Mouse (Mus musculus) leukemia stem cell, adult 10-12 weeks (primary cell): ENCODE results near the gene Mrpl53. TPM values are rescaled to one million over a fixed set of nuclear protein-coding genes. Genes with fewer than 3 reads are reported as not detected.

Experiments used
- polyA plus RNA-seq: library from polyadenylated mRNA; stranded (reverse); fragments of >175 nt; gene quantifications from 2 replicates; pipeline ENCODE4 v1.2.3, GENCODE M21; 2012; ENCODE audit warnings: low replicate concordance

Mrpl53 gene
- polyA plus RNA-seq = 27.5 and 42.2 TPM in 2 replicates

DNA sequence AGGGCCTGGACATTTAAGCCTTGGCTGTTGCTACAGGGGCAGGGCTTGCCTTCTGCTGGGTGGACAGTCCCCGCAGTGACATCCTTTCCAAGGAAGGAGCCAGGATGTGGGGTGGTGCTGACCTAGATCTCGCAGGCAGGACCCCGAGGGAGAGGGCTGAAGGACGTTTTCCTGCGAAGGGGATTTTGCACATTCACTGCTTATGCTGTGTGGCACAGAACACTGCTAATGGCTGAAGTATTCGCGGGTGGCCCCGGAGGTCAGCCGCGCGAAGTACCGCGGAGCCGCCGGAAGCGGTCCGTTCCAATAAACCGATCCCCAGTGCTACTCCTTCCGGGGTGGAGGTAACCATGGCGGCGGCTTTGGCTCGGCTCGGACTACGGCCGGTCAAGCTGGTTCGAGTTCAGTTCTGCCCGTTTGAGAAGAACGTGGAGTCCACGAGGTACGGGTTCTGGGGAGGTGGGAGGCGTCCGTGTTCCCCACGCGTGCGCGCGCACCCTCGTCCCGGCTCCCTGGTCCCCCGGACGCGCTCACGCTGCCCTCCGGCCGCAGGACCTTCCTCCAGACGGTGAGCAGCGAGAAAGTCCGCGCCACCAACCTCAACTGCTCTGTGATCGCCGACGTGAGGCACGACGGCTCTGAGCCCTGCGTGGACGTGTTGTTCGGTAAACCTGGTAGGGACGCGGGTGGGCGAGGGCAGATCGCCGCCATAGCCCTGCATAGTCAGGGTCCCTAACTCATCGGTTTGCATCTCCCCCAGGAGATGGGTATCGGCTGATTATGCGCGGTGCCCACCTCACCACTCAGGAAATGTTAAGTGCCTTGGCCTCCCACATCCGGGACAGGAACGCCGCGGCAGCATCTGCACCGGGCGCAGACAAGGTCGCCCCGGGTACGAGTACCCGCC, at the start of gene Mrpl53:
Gene Mrpl53 (plus strand): TSS at position 279 of the 907 bp plus-strand sequence.

DNA sequence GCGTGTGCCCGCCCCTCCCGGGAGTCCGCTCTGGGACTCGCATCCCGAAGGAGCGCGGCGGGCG, 38.8 kb upstream of the Mrpl53 start, which contains the start of gene Tlx2:
Gene Tlx2 (minus strand): TSS at position 47 of the 64 bp plus-strand sequence.

DNA sequence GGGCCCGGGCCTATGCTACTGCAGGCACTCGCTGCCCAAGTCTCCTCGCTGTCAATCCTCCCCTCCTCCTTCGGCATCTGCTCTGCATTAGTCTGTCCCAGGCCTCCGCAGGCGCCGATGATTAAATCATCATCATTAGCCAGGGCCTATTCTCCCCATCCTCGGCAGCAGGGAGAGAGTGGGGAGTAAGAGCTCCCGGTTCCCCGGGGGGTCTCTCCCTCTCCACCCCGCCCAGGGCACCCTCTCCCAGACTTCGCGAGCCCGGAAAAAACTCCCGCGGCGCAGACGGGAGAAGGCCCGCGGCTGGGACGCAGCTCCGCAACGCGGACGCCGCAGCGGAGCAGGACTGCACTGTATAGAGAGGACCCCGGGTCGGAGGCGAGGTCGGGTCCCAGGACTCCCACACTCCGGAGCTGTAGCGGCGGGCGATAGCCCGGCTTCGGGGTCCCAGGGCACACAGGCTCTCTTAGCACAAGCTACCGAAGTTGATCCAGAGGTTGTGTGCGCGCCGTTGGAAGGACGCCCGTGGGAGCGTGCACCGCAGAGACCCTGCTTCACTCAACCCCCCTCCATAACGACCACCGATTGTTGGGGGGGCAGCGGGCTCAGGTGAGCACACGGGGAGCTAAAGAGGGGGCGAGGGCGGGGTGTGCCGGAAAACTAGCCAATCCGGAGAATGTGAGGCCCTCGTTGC, 31.1 kb upstream of the Mrpl53 start, which contains the start of gene Pcgf1:
Gene Pcgf1 (plus strand): TSS at position 240 of the 694 bp plus-strand sequence.

DNA sequence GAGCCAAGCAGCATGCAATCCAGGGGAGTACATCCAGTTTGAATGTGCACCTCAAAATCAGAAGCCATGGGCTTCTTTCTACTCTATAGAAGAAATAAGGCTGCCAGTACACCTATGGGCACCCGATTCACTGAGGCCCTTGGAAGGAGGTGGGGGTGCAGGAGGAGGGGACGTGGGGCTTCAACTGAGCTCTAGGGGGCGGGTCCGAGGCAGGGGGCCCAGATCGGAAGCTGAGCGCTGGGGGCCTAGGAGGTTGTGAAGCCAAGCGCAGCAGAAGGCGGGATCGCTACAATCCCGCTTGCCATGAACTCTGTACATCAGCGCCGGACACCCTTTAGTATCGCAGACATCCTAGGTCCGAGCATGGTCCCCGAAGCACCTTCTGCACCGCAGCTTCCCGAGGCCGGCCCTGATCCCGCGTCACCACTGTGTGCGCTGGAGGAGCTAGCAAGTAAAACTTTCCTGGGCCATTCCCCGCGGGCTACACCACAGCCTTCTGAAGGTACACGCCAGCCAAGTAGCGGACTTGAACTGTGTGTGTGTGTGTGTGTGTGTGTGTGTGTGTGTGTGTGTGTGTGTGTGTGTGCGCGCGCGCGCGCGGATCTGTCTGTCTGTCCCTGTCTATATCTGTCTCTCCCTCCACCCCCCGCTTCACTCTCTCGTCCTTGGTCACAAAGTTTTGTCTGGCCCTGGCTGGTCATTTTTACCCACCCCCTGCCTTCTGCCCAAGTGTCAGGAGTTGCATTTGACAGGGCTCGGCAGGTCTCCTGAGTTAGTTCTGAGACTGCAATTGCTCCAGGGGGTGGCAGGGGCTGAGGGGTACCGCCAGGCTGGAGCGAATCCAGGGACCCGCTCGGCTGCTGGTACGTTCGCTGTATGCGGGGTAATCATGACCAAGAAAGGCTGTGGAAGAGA, 22.5 kb upstream of the Mrpl53 start, which contains the start of gene Lbx2:
Gene Lbx2 (plus strand): TSS at position 247 of the 915 bp plus-strand sequence.

DNA sequence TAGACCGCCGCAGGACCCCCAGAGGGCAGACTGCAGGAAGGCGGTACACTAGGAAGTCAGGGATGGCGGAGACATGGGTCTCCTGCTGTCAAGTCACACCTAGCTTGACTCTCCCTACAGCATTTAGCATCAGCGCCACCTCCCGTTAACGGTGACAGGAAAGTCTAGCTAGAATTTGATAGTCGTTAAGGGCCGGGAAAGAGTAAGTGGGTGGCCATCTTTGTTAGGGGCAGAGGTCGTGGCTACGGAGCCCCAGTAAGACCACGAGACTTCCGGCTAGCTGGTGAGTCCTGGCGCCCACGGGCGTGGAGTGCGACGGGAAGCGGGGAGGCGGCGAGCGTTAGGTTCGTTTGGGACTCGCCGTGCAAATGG, 7.5 kb upstream of the Mrpl53 start, which contains the start of the genes Ccdc142 and Gm42688:
Gene Ccdc142 (plus strand): TSS at position 286 of the 372 bp plus-strand sequence.
Gene Gm42688 (plus strand): TSS at position 302 of the 372 bp plus-strand sequence.

DNA sequence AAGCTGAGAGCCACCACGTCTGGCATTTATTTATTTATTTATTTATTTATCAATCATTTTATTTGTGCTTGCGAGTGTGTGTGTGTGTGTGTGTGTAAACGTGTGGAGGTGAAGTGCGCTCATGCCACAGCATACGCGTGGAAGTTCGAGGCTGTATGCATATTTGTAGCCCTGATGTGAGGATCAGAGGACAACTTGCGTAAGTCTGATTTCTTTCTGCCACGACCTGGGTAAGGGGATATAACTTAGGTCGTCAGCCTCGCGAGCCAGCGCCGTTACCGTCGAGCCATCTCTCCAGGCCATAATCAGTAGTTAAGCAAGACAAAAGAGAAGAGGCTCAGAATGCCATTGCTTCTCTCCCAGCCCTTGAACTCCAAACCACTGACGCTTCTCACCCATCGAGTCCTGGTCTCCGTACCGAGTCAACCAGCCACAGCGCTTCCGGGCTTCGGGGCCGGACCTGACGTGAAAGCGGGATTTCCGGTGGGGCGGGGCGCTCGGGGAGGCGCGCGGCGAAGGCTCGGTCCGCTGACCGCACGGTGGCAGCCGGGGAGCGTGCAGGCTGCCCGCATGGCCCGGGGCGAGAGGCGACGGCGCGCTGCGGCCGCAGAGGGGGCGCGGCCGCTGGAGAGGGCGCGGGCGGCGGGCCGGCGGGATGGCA, 6.3 kb downstream of the Mrpl53 start, which contains the start of gene Mogs:
Gene Mogs (plus strand): TSS at position 486 of the 661 bp plus-strand sequence.

DNA sequence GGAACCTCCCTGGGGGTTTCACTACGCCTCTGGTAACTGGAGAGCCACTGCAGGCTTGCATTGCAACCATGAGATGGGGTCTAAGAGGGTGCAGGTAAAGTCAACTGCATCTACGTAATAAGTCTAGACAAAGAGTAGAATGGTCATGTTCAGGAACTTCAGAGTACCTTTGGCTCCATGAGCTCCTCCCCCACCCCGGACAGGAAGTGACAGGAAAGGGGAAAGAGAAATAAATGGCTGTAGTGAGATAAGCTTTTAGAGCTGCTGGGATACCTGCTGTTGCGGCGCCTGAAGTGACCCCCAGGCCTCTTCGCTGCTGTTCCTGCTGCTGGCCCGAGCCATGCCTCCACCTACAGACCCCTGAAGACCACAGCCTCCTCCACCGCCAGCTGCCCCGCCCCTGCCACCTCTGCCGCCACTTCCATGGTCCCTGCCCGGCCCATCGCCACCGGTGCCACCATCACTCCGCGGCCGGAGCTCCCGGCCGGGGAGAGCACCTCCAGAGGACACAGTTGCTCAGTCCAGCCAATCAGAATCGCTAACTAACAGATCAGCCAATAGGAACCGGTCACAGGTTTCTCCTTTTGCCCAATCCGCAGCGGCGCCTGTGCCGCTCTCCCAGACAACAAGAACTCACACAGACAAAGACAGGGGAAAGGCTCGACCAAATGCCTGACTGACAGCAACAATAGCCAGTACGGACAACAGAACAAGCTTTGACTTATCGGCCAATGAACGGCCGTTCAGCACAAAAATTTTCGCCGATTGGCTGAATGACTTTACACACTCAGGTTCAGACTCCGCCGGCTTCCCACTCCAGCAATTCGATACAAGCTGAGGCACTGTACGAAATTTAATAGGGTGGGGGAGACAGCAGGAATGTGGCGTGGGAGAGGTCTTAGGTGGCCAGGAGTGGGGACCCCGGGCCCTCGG, 12.4 kb downstream of the Mrpl53 start, which contains the start of gene Wbp1:
Gene Wbp1 (minus strand): TSS at position 630 of the 933 bp plus-strand sequence.

DNA sequence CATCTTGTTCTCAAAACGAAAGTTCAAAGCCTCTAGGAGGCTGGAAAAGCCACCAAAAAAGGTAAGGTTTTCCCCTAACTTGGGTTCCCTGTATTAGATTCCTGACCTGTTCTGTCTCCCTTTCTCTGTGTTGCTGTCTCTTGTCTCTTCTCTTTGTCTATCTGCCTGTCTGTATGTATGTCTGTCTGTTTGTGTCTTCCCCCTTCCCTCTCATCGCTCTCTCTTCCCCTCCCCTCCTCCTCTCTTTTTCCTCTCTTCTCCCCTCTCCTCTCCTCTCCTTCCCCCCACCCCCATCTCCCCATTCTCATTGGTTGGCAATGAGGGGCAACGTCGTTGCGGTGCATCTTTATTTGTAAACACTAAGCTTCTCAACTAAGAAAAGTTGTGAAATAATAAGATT, 16.5 kb downstream of the Mrpl53 start, which contains the start of gene Ino80b:
Gene Ino80b (minus strand): TSS at position 101 of the 400 bp plus-strand sequence.

DNA sequence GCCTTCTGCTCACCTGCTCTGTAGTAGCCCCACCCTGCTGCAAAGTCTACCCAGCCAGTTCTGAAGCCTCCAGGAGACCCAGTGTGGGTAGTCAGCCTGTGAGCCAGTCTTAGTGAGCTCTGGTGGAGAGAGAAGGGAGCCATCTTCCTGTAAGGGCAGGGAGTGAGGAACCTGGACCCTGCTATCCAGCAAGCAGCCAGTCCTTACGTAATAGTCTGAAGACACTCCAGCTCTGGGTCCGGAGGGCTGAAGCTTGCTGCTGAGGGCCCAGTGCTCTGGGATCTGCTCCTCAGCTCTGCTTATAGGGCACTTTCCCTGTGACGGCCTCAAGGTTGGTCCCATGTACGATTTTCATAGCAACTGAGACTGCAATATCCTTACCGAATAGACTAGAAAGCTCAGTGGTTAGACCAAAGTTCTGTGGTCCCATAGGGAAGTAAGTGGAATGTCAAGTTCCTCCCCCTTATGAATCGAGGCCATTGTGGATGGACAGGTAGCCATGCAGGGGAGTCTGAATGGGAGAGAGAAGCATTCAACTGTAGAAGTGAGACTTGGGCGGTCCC, 26.2 kb downstream of the Mrpl53 start, which contains the start of gene Rtkn:
Gene Rtkn (plus strand): TSS at position 513 of the 563 bp plus-strand sequence.

DNA sequence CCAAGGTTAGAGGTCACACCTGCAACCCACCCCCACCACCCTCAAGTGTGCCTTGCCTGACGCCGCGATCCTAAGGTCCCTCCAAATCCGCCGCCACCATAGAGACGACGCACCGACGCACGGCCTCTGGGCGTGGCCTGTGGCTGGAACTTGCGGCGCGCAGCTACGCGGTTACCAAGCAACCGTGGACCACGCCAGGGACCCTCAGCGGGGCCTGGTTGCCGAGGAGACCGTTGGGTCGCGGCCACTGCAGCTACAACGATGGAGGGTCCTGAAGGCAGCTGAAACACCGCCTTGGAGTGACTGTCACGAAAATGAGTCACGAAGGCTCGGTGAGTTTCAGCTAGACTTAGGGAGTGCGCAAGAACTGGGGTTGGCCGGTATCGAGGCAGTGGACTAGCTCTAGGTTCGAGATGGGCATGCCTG, 47.4 kb downstream of the Mrpl53 start, which contains the start of the genes Wdr54 and 1700003E16Rik:
Gene Wdr54 (minus strand): TSS at position 139 of the 426 bp plus-strand sequence.
Gene 1700003E16Rik (plus strand): TSS at position 146 of the 426 bp plus-strand sequence.

Other genes starting within 250 kb of the Mrpl53 start
- 0.32 and 0.74 TPM in 2 replicates for gene Sema4f, start 169.3 kb upstream of the Mrpl53 start, polyA plus RNA-seq
- gene M1ap, start 162.1 kb upstream of the Mrpl53 start, polyA plus RNA-seq = 3.3 and 20.7 TPM in 2 replicates
- 104 and 126 TPM in 2 replicates for gene Dok1, start 75.6 kb upstream of the Mrpl53 start, polyA plus RNA-seq
- 0.38 and 0.65 TPM in 2 replicates for gene Loxl3, start 74.9 kb upstream of the Mrpl53 start, polyA plus RNA-seq
- 2,900 and 3,028 TPM in 2 replicates for gene Aup1, start 54.5 kb upstream of the Mrpl53 start, polyA plus RNA-seq
- gene Htra2, start 53.8 kb upstream of the Mrpl53 start, polyA plus RNA-seq = 109 and 120 TPM in 2 replicates
- 0.99 and 1.8 TPM in 2 replicates for gene Dqx1, start 51.2 kb upstream of the Mrpl53 start, polyA plus RNA-seq
- 0.15 TPM in 1 of 2 replicates, not detected in the other for gene Tlx2, start 38.7 kb upstream of the Mrpl53 start, polyA plus RNA-seq
- 15.7 and 19.3 TPM in 2 replicates for gene Pcgf1, start 31.2 kb upstream of the Mrpl53 start, polyA plus RNA-seq
- 0.77 TPM in 1 of 2 replicates, not detected in the other for gene Lbx2, start 22.7 kb upstream of the Mrpl53 start, polyA plus RNA-seq
- gene Ccdc142, start 7.4 kb upstream of the Mrpl53 start, polyA plus RNA-seq = 5.3 and 13.7 TPM in 2 replicates
- 5.9 and 8.9 TPM in 2 replicates for gene Gm42688, start 7.4 kb upstream of the Mrpl53 start, polyA plus RNA-seq
- 479 and 532 TPM in 2 replicates for gene Mogs, start 6.5 kb downstream of the Mrpl53 start, polyA plus RNA-seq
- gene Wbp1, start 12.5 kb downstream of the Mrpl53 start, polyA plus RNA-seq = 40.1 and 107 TPM in 2 replicates
- 180 and 401 TPM in 2 replicates for gene Ino80b, start 16.4 kb downstream of the Mrpl53 start, polyA plus RNA-seq
- gene Rtkn, start 26.4 kb downstream of the Mrpl53 start, polyA plus RNA-seq = 1.6 and 2.5 TPM in 2 replicates
- 0.56 TPM in 1 of 2 replicates, not detected in the other for gene Wdr54, start 47.4 kb downstream of the Mrpl53 start, polyA plus RNA-seq
- 0.08 TPM in 1 of 2 replicates, not detected in the other for gene 1700003E16Rik, start 47.4 kb downstream of the Mrpl53 start, polyA plus RNA-seq
- gene Dctn1, start 56.9 kb downstream of the Mrpl53 start, polyA plus RNA-seq = 545 and 1,010 TPM in 2 replicates
- gene Slc4a5, start 110.8 kb downstream of the Mrpl53 start, polyA plus RNA-seq = 0.69 and 0.90 TPM in 2 replicates
- 19.7 and 68.0 TPM in 2 replicates for gene Mthfd2, start 216.9 kb downstream of the Mrpl53 start, polyA plus RNA-seq
- gene Mob1a, start 217.0 kb downstream of the Mrpl53 start, polyA plus RNA-seq = 120 and 147 TPM in 2 replicates
- 44.1 and 110 TPM in 2 replicates for gene Bola3, start 240.1 kb downstream of the Mrpl53 start, polyA plus RNA-seq